Mouse (Mus musculus): ENCODE data around the gene C2cd4d. TPM values are rescaled to one million over a fixed set of nuclear protein-coding genes. Genes with fewer than 3 reads are reported as not detected.

The C2cd4d gene
- polyA plus RNA-seq, 1 experiment from 2014 or later, result 1.1 TPM

- H3K4me1 ChIP-seq, result peaks cover 15% of the 10 kb centered on the region
- H3K27ac ChIP-seq, result no peak overlapping the region
- no peaks in the 10 kb centered on the region for H3K27me3 ChIP-seq
- no peak overlapping the region for H3K9ac ChIP-seq
- 13% methylated on average over 13 of the region's 13 CpGs for WGBS
- H3K9me3 ChIP-seq, result no peaks in the 10 kb centered on the region
- no peak overlapping the region for H3K4me3 ChIP-seq
- H3K36me3 ChIP-seq, result no peaks in the 10 kb centered on the region
- no peak for ATAC-seq (ENCODE audit: borderline replicate concordance, extremely low read depth, low FRiP score, low TSS enrichment)
- H3K4me2 ChIP-seq, result no peak overlapping the region
Measured at GRCm38 (mm10) chr3:94377028-94377923, 15.0 kb downstream of the C2cd4d start.

- Histone ChIP-seq H3K4me2 (no peak overlapping the region), H3K9ac (no peak overlapping the region), H3K4me1 (no peaks in the 10 kb centered on the region), H3K9me3 (no peaks in the 10 kb centered on the region), H3K4me3 (no peak overlapping the region), H3K27ac (no peak overlapping the region), H3K27me3 (no peaks in the 10 kb centered on the region), H3K36me3 (no peaks in the 10 kb centered on the region)
- WGBS, result 26% methylated on average over 9 of the region's 9 CpGs
- no peak for ATAC-seq (ENCODE audit: borderline replicate concordance, extremely low read depth, low FRiP score, low TSS enrichment)
Measured at GRCm38 (mm10) chr3:94379831-94380510, 17.7 kb downstream of the C2cd4d start.

- Histone ChIP-seq H3K9ac (no peak overlapping the region), H3K27me3 (no peaks in the 10 kb centered on the region), H3K4me1 (no peaks in the 10 kb centered on the region), H3K9me3 (no peaks in the 10 kb centered on the region), H3K36me3 (no peaks in the 10 kb centered on the region), H3K4me3 (no peak overlapping the region), H3K4me2 (no peak overlapping the region), H3K27ac (no peak overlapping the region)
- WGBS, result 60% methylated on average over 5 of the region's 5 CpGs
- ATAC-seq (ENCODE audit: borderline replicate concordance, extremely low read depth, low FRiP score, low TSS enrichment), result no peak
Measured at GRCm38 (mm10) chr3:94382308-94382707, 20.1 kb downstream of the C2cd4d start.

- Histone ChIP-seq H3K27me3 (no peaks in the 10 kb centered on the region), H3K4me3 (no peak overlapping the region), H3K4me2 (no peak overlapping the region), H3K9ac (no peak overlapping the region), H3K36me3 (no peaks in the 10 kb centered on the region), H3K9me3 (no peaks in the 10 kb centered on the region), H3K4me1 (no peaks in the 10 kb centered on the region), H3K27ac (no peak overlapping the region)
- ATAC-seq (ENCODE audit: borderline replicate concordance, extremely low read depth, low FRiP score, low TSS enrichment), result no peak
- WGBS, result 45% methylated on average over 3 of the region's 3 CpGs
Measured at GRCm38 (mm10) chr3:94383476-94383875, 21.2 kb downstream of the C2cd4d start.

- no peaks in the 10 kb centered on the region for H3K4me1 ChIP-seq
- H3K9me3 ChIP-seq, result no peaks in the 10 kb centered on the region
- H3K9ac ChIP-seq, result no peak overlapping the region
- WGBS, result 64% methylated on average over 4 of the region's 4 CpGs
- H3K27me3 ChIP-seq, result no peaks in the 10 kb centered on the region
- H3K4me2 ChIP-seq, result no peak overlapping the region
- H3K27ac ChIP-seq, result no peak overlapping the region
- H3K4me3 ChIP-seq, result no peak overlapping the region
- no peak; the same call in 1 of the 2 replicates for ATAC-seq (ENCODE audit: borderline replicate concordance, extremely low read depth, low FRiP score, low TSS enrichment)
- no peaks in the 10 kb centered on the region for H3K36me3 ChIP-seq
Measured at GRCm38 (mm10) chr3:94386671-94387070, 24.4 kb downstream of the C2cd4d start.

GRCm38 (mm10) chr3:94387391-94387790 is 25.2 kb downstream of the C2cd4d start:
- Histone ChIP-seq H3K9ac (no peak overlapping the region), H3K4me1 (no peaks in the 10 kb centered on the region), H3K4me2 (no peak overlapping the region), H3K36me3 (no peaks in the 10 kb centered on the region), H3K27ac (no peak overlapping the region), H3K4me3 (no peak overlapping the region), H3K27me3 (no peaks in the 10 kb centered on the region), H3K9me3 (no peaks in the 10 kb centered on the region)
- WGBS, result 87% methylated on average over 10 of the region's 10 CpGs
- no peak for ATAC-seq (ENCODE audit: borderline replicate concordance, extremely low read depth, low FRiP score, low TSS enrichment)

- Histone ChIP-seq H3K27me3 (no peaks in the 10 kb centered on the region), H3K9me3 (no peaks in the 10 kb centered on the region), H3K4me3 (no peak overlapping the region), H3K36me3 (no peaks in the 10 kb centered on the region), H3K9ac (no peak overlapping the region), H3K27ac (no peak overlapping the region), H3K4me1 (no peaks in the 10 kb centered on the region), H3K4me2 (no peak overlapping the region)
- no peak for ATAC-seq (ENCODE audit: borderline replicate concordance, extremely low read depth, low FRiP score, low TSS enrichment)
- 66% methylated on average over 5 of the region's 5 CpGs for WGBS
Measured at GRCm38 (mm10) chr3:94388047-94388446, 25.8 kb downstream of the C2cd4d start.

- ATAC-seq (ENCODE audit: borderline replicate concordance, extremely low read depth, low FRiP score, low TSS enrichment), result no peak
- Histone ChIP-seq H3K9ac (no peak overlapping the region), H3K36me3 (no peaks in the 10 kb centered on the region), H3K27ac (no peak overlapping the region), H3K9me3 (no peaks in the 10 kb centered on the region), H3K4me1 (no peaks in the 10 kb centered on the region), H3K4me3 (no peak overlapping the region), H3K27me3 (no peaks in the 10 kb centered on the region), H3K4me2 (no peak overlapping the region)
- WGBS, result 92% methylated on average over 16 of the region's 16 CpGs
Measured at GRCm38 (mm10) chr3:94389420-94389819, 27.2 kb downstream of the C2cd4d start.

GRCm38 (mm10) chr3:94391001-94391400 is 28.8 kb downstream of the C2cd4d start:
- H3K36me3 ChIP-seq, result no peaks in the 10 kb centered on the region
- H3K4me1 ChIP-seq, result no peaks in the 10 kb centered on the region
- H3K4me2 ChIP-seq, result no peak overlapping the region
- ATAC-seq (ENCODE audit: borderline replicate concordance, extremely low read depth, low FRiP score, low TSS enrichment), result no peak
- H3K9me3 ChIP-seq, result no peaks in the 10 kb centered on the region
- WGBS, result 75% methylated on average over 5 of the region's 5 CpGs
- H3K9ac ChIP-seq, result no peak overlapping the region
- H3K4me3 ChIP-seq, result no peak overlapping the region
- no peaks in the 10 kb centered on the region for H3K27me3 ChIP-seq
- no peak overlapping the region for H3K27ac ChIP-seq

- no peaks in the 10 kb centered on the region for H3K4me1 ChIP-seq
- no peak for ATAC-seq (ENCODE audit: borderline replicate concordance, extremely low read depth, low FRiP score, low TSS enrichment)
- WGBS, result 75% methylated on average over 2 of the region's 2 CpGs
Measured at GRCm38 (mm10) chr3:94392128-94392527, 29.9 kb downstream of the C2cd4d start.

GRCm38 (mm10) chr3:94393049-94393448 is 30.8 kb downstream of the C2cd4d start:
- Histone ChIP-seq H3K9me3 (no peaks in the 10 kb centered on the region), H3K4me2 (no peak overlapping the region), H3K4me1 (no peaks in the 10 kb centered on the region), H3K27ac (no peak overlapping the region), H3K9ac (no peak overlapping the region), H3K4me3 (no peak overlapping the region), H3K27me3 (peaks cover 12% of the 10 kb centered on the region; the same call in 1 of the 2 replicates), H3K36me3 (no peaks in the 10 kb centered on the region)
- WGBS, result 73% methylated on average over 4 of the region's 4 CpGs
- no peak for ATAC-seq (ENCODE audit: borderline replicate concordance, extremely low read depth, low FRiP score, low TSS enrichment)

More at GRCm38 (mm10) chr3:94392128-94392527, 29.9 kb downstream of the C2cd4d start:
- peaks cover 3% of the 10 kb centered on the region; the same call in 1 of the 2 replicates for H3K27me3 ChIP-seq
- no peak overlapping the region for H3K4me2 ChIP-seq
- H3K4me3 ChIP-seq, result no peak overlapping the region
- H3K36me3 ChIP-seq, result no peaks in the 10 kb centered on the region
- H3K9ac ChIP-seq, result no peak overlapping the region
- H3K9me3 ChIP-seq, result no peaks in the 10 kb centered on the region
- no peak overlapping the region for H3K27ac ChIP-seq

GRCm38 (mm10) chr3:94396336-94396735 is 34.1 kb downstream of the C2cd4d start:
- no peak overlapping the region for H3K4me2 ChIP-seq
- H3K9me3 ChIP-seq, result no peaks in the 10 kb centered on the region
- no peak overlapping the region for H3K9ac ChIP-seq
- H3K4me1 ChIP-seq, result peaks cover 10% of the 10 kb centered on the region; the same call in 1 of the 2 replicates
- H3K36me3 ChIP-seq, result no peaks in the 10 kb centered on the region
- WGBS, result 65% methylated on average over 1 of the region's 1 CpGs
- no peak overlapping the region for H3K4me3 ChIP-seq
- peaks cover 38% of the 10 kb centered on the region for H3K27me3 ChIP-seq
- no peak for ATAC-seq (ENCODE audit: borderline replicate concordance, extremely low read depth, low FRiP score, low TSS enrichment)
- H3K27ac ChIP-seq, result no peak overlapping the region
